Mouse (Mus musculus) layer of hippocampus, adult 2 months (tissue): ENCODE results near the gene Tectb. TPM values are rescaled to one million over a fixed set of nuclear protein-coding genes. Genes with fewer than 3 reads are reported as not detected.
"Not testable (repeated sequence)": the region's sequence is repeated elsewhere in the genome, so short reads cannot be mapped to it uniquely, and the experiment has no call there.

ENCODE experiments used
- DNase-seq, 2 experiments: peaks; one replicate each; pipeline ENCODE4 v3.0.0; 2022; ENCODE audit warnings: low spot score in 2 of 2
- H3K27ac ChIP-seq: fragments of 200-600 bp; 2 replicates; pipeline ENCODE4 v1.8.1; 2022
- H3K4me3 ChIP-seq: fragments of 200-600 bp; 2 replicates; pipeline ENCODE4 v1.8.1; 2022; ENCODE audit warnings: mild to moderate bottlenecking
- CTCF ChIP-seq: fragments of 200-600 bp; conservative IDR thresholded peaks from 2 replicates; pipeline ENCODE4 v1.8.1; 2022; ENCODE audit warnings: antibody characterized with exemption, mild to moderate bottlenecking, moderate library complexity
- total RNA-seq, 2 experiments: library from RNA; stranded (reverse); gene quantifications; 2 replicates each; pipeline ENCODE4 v1.2.3; 2021

Tectb gene
- total RNA-seq, 2 experiments from 2014 or later: 0.15 TPM; not detected in 1

- Histone ChIP-seq H3K4me3 (no peak overlapping the region), H3K27ac (no peak overlapping the region)
- DNase-seq: no peak
- no peak for TF ChIP-seq CTCF
These were observed 32.4 kb upstream of the Tectb start for GRCm38 (mm10) chr19:55148109-55148508.

- no peak for DNase-seq
- no peak overlapping the region for H3K27ac ChIP-seq
- no peak for TF ChIP-seq CTCF
- no peak overlapping the region for H3K4me3 ChIP-seq
These were observed 30.9 kb upstream of the Tectb start for GRCm38 (mm10) chr19:55149646-55150045.

GRCm38 (mm10) chr19:55152274-55152673 is 28.3 kb upstream of the Tectb start:
- not testable (repeated sequence) for DNase-seq, H3K4me3 ChIP-seq, H3K27ac ChIP-seq

GRCm38 (mm10) chr19:55152983-55153382 is 27.6 kb upstream of the Tectb start:
- no peak overlapping the region for H3K27ac ChIP-seq
- H3K4me3 ChIP-seq: no peak overlapping the region
- TF ChIP-seq CTCF: no peak
- DNase-seq: no peak

GRCm38 (mm10) chr19:55157029-55157428 is 23.5 kb upstream of the Tectb start:
- DNase-seq: no peak
- Histone ChIP-seq H3K4me3 (no peak overlapping the region), H3K27ac (no peak overlapping the region)
- TF ChIP-seq CTCF: no peak

- Histone ChIP-seq H3K27ac (peak overlapping the region; percentile 61), H3K4me3 (no peak overlapping the region)
- peak in 1 of 2 experiments; percentile 26 for DNase-seq
- no peak for TF ChIP-seq CTCF
These were observed 21.9 kb upstream of the Tectb start for GRCm38 (mm10) chr19:55158606-55159005.

- no peak for TF ChIP-seq CTCF
- no peak overlapping the region for H3K4me3 ChIP-seq
- DNase-seq: no peak
- H3K27ac ChIP-seq: no peak overlapping the region
These were observed 20.7 kb upstream of the Tectb start for GRCm38 (mm10) chr19:55159826-55160225.

GRCm38 (mm10) chr19:55162271-55162670 is 18.3 kb upstream of the Tectb start:
- no peak for TF ChIP-seq CTCF
- Histone ChIP-seq H3K27ac (no peak overlapping the region), H3K4me3 (no peak overlapping the region)
- DNase-seq: no peak

GRCm38 (mm10) chr19:55164162-55164561 is 16.4 kb upstream of the Tectb start:
- TF ChIP-seq CTCF: no peak
- Histone ChIP-seq H3K4me3 (no peak overlapping the region), H3K27ac (no peak overlapping the region)
- no peak for DNase-seq

- TF ChIP-seq CTCF: no peak
- no peak overlapping the region for H3K27ac ChIP-seq
- no peak overlapping the region for H3K4me3 ChIP-seq
- no peak for DNase-seq
These were observed 15.2 kb upstream of the Tectb start for GRCm38 (mm10) chr19:55165183-55165865.

- H3K27ac ChIP-seq: no peak overlapping the region
- no peak overlapping the region for H3K4me3 ChIP-seq
- TF ChIP-seq CTCF: no peak
- no peak for DNase-seq
These were observed 14.6 kb upstream of the Tectb start for GRCm38 (mm10) chr19:55165954-55166353.

GRCm38 (mm10) chr19:55166741-55167140 is 13.8 kb upstream of the Tectb start:
- Histone ChIP-seq H3K27ac (no peak overlapping the region), H3K4me3 (no peak overlapping the region)
- DNase-seq: no peak
- no peak for TF ChIP-seq CTCF

- H3K4me3 ChIP-seq: no peak overlapping the region
- no peak overlapping the region for H3K27ac ChIP-seq
- no peak for TF ChIP-seq CTCF
- no peak for DNase-seq
These were observed 12.8 kb upstream of the Tectb start for GRCm38 (mm10) chr19:55167741-55168140.

- TF ChIP-seq CTCF: no peak
- Histone ChIP-seq H3K27ac (no peak overlapping the region), H3K4me3 (no peak overlapping the region)
- no peak for DNase-seq
These were observed 12.2 kb upstream of the Tectb start for GRCm38 (mm10) chr19:55168360-55168759.

GRCm38 (mm10) chr19:55169236-55169729 is 11.2 kb upstream of the Tectb start:
- H3K27ac ChIP-seq, DNase-seq, H3K4me3 ChIP-seq: not testable (repeated sequence)
